Mouse (Mus musculus): ENCODE results near the gene Spata25.
"Not testable (repeated sequence)": the region's sequence is repeated elsewhere in the genome, so short reads cannot be mapped to it uniquely, and the experiment has no call there.

Gene Spata25

DNA sequence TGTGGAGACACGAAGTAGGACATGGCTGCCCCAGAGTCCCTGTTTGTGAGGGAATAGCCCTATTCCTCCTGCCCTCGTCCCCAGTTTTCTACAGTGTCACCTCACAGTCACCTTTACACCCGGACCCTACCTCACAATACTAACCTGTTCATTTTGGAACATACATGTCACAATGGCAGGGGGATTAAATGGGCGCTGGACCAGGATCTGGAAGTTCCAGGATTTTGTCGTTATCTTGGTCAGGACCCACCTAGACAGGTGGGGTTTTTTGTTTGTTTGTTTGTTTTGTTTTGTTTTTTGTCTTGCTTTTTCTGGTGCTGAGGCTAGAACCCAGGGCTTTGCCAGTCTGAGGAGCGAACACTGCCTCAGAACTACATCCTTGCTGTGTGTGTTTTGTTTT, at the start of gene Spata25:
Spata25 (minus strand) TSS at position 101 of the 400 bp plus-strand sequence.
- DNase-seq, result no peak

DNA sequence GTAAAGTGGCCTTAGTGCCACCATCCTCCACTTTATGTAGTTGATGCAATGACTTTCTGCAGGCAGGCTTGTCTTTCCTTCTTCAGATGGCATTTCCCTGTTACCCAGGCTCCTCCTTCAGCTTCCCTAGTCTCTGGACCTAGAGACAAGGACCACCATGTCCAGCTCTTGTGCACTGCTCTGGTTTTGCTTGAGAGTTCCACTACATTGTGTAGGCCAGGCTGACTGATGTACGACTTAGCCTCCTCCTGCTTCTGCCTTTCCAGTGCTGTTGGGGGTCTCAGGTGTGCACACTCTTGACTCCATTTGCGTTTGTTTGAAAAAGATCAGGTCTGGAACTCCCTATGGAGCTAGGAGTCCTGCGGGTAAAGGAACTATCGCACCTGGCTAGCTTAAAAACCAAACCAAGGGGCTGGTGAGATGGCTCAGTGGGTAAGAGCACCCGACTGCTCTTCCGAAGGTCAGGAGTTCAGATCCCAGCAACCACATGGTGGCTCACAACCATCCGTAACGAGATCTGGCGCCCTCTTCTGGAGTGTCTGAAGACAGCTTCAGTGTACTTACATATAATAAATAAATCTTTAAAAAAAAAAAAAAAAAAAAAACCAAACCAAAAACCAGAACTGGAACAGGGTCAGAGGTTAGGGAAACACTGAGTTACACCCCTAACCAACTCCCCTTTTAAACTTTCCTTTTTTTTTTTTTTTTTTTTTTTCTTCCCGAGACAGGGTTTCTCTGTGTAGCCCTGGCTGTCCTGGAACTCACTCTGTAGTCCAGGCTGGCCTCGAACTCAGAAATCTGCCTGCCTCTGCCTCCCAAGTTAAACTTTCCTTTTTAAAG, 49.3 kb upstream of the Spata25 start:
- not testable (repeated sequence) for DNase-seq

GRCm38 (mm10) chr2:164875648-164876047, 47.3 kb upstream of the Spata25 start:
- not testable (repeated sequence) for DNase-seq

GRCm38 (mm10) chr2:164874239-164874769, 46.0 kb upstream of the Spata25 start:
- peak in 1 of 2 experiments; percentile 9 for DNase-seq

DNA sequence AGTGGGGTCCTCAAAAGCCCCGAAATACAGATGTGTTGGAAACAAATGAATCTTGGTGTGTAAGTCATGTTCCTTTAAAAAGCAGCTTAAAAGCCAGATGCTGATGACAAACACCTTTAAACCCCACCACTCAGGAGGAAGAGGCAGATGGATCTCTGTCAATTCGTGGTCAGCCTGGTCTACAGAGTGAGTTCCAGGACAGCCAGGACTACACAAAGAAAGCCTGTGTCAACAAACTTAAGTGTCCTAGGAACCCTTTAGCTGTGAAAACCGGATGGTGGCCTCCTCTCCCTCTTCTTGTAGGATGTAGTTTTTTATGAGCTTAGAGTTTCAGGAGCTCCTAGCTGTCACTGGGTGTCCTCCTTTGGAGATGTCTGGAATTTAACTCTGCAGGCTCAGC, 45.3 kb upstream of the Spata25 start:
- no peak for DNase-seq

DNA sequence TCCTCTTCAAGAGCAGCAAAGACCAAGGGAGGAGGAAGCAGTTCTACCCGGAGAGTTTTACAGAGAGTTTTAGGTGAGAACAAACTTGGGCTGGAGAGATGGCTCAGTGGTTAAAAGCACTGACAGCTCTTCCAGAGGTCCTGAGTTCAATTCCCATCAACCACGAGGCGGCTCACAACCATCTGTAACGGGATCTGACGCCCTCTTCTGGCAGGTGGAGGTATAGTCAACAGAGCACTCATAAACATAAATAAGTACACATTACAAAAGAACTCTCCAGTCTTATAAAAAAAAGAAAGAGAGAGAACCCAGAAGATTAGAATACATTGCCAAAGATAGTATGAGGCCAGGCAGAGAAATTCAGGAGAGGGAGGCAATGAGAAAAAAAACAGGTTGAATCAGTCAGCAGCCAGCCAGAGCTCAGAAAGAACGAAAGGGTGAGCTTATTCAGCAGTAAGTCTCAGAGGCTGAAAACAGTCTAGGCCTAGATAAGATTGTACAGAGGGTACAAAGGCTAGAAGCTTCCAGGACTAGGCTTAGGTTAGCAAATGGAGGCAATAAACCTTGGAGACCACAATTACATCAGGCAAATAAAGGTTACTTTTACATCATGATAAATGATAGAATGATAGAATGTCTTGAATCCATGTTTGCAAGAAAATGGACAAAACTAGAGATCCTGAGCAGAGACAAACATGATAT, 43.4 kb upstream of the Spata25 start:
- no peak for DNase-seq

GRCm38 (mm10) chr2:164868491-164868890, 40.2 kb upstream of the Spata25 start:
- DNase-seq, result no peak

GRCm38 (mm10) chr2:164867566-164867965, 39.2 kb upstream of the Spata25 start:
- no peak for DNase-seq

GRCm38 (mm10) chr2:164866741-164867551, 38.6 kb upstream of the Spata25 start:
- DNase-seq, result no peak

- DNase-seq, result no peak
Observed at GRCm38 (mm10) chr2:164864593-164864992, 36.3 kb upstream of the Spata25 start.

- DNase-seq, result not testable (repeated sequence)
Observed at GRCm38 (mm10) chr2:164863411-164863810, 35.1 kb upstream of the Spata25 start.

- DNase-seq, result peak in 1 of 2 experiments; percentile 69
Observed at GRCm38 (mm10) chr2:164862179-164862861, 34.0 kb upstream of the Spata25 start.

GRCm38 (mm10) chr2:164861094-164861493, 32.8 kb upstream of the Spata25 start:
- no peak for DNase-seq

DNA sequence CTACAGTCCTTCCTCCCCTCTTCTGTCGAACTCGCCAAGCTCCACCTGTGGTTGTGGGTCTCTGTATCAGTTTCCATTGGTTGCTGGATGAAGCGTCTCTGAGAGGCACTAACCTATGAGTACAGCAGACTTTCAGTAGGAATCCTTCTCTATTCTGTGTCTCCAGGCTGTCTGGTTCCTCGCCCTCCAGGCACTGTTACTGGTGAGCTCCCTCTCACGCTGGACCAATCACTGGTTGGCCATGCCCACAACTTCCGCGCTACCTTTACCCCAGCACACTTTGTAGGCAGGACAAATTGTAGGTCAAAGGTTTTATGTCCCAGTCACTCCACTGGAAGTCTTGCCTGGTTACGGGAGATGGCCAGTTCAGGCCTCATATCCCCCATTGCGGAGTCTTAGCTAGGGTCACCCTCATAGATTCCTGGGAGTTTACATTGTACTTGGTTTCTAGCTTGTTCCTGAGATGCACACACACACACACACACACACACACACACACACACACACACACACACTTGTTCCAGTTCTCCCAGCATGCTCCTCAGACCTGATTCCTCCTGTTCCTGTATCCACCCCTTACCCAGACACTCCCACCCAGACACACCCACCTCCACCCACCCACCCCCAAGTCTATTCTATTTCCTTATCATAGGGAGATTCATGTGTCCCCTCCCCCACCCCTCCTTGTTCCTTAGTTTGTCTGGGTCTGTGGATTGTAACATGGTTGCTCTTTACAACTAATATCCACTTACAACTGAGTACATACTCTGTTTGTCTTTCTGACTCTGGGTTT, 31.5 kb upstream of the Spata25 start:
- DNase-seq, result no peak

DNA sequence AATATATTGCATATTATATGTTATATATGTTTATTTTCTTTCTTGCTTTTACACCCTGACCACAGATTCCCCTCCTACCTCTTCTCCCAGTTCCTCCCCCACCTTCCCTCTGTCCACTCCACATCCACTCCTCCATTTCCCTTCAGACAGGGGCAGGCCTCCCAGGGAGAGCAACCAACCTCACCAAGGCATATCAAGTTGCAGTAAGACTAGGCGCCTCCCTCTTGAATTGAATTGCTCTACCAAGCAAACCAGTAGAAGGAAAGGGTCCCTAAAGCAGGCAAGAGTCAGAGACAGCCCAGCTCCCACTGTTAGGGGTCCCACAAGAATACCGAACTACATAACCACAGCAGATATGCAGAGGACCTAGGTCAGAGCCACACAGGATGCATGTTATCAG, 30.8 kb upstream of the Spata25 start:
- DNase-seq, result no peak

DNA sequence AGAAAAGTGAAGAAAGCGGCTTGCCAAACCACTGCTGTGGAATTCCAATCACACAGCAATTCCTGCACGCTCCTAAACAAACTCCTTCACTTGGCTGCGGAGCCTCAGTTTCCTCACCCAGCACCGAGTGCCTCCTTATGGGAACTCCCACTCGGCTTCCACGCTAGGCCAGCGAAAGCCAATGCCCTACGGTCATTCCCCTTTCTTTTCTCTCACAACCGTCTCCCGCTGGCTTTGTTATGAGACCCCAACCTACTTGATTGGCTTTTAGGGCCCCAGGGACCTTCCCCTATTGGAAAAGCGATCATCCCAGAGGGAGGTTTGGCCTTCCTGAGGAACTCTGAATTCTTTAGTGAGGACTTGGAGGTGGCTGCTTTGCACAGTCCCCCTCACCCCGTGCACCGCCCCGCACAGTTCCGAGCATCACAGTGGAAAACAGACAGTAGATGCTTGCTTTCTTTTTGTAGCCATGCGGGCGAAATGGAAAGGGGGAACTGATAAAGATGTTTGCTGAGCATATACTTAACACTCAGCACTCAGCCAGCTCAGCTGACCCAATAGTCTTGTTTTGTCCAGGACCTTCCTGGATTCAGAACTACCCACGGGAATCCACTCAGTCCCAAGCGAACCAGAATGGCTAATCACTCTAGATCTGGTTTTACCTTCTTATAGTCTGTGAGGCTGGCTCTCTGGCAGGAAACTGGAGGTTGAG, 29.7 kb upstream of the Spata25 start:
- no peak for DNase-seq

- peak in 1 of 2 experiments; percentile 44 for DNase-seq
Observed at GRCm38 (mm10) chr2:164857101-164857821, 28.9 kb upstream of the Spata25 start, which contains the start of gene Pltp. Pltp (minus strand) TSS chr2:164857711.

DNA sequence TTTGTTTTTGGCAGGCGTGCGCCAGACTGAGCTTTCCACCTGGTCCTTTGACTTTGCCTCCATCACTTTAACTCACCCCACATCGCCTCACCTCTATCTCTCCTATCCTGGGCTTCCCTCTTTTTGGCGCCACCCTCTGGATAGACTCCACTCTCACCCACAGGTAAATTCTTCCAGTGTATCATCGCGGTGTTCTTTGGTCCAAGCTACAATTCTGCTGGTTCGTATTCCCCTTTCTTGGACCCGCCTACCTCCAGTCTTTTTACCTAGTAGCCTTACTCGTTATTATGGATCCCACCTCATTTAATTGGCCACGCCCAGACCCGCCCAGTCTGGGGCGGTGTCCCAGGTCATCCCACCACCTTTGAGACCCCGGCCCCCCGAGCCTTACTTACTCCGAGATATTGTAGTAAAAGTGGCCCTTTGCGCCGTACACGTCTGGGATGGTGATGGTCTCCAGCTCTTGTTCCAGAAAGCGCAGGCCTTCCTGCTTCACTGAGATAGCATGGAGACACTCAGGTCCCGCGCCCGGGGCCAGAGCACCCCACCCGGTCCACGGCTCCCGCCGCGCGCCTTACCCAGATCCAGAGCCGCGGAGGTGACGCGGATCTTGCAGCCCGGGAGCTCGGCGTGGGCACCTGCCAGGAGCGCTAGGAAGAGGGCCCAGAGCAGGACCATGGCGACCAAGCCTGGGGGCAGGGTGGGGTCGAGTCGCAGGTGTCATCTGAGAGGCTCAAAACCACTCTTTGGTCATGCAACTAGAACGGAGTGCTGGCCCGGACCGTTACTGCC, 28.2 kb upstream of the Spata25 start:
- peak in 1 of 2 experiments; percentile 48 for DNase-seq

- DNase-seq, result not testable (repeated sequence)
Observed at GRCm38 (mm10) chr2:164855572-164855971, 27.2 kb upstream of the Spata25 start.

Data from cerebellum, postnatal 14 days (tissue).